Mouse (Mus musculus) forebrain, embryonic 13.5 days (tissue): ENCODE data around the gene Slc6a2. TPM values are rescaled to one million over a fixed set of nuclear protein-coding genes. Genes with fewer than 3 reads are reported as not detected.

Experiments
- ATAC-seq: fragments of 200-750 bp; cut with Nextera tagmentation; 2 replicates; pipeline ENCODE4 v1.8.0; 2017
- H3K27ac ChIP-seq: fragments of 300-500 bp; sonication (generic); 2 replicates; pipeline ENCODE4 v1.5.1; 2015; ENCODE audit warnings: inconsistent platforms, mild to moderate bottlenecking, moderate library complexity
- H3K27me3 ChIP-seq: fragments of 300-500 bp; sonication (generic); 2 replicates; pipeline ENCODE4 v1.6.1; 2015; ENCODE audit warnings: mild to moderate bottlenecking, inconsistent platforms
- H3K36me3 ChIP-seq: fragments of 300-500 bp; sonication (generic); 2 replicates; pipeline ENCODE4 v1.6.1; 2015; ENCODE audit warnings: mild to moderate bottlenecking, inconsistent platforms; ENCODE audit not compliant: poor library complexity, severe bottlenecking
- H3K4me1 ChIP-seq: fragments of 300-500 bp; sonication (generic); 2 replicates; pipeline ENCODE4 v1.6.1; 2015; ENCODE audit warnings: inconsistent platforms
- H3K4me2 ChIP-seq: fragments of 300-500 bp; sonication (generic); 2 replicates; pipeline ENCODE4 v1.6.1; 2015; ENCODE audit warnings: inconsistent platforms, mild to moderate bottlenecking, moderate library complexity
- H3K4me3 ChIP-seq: fragments of 300-500 bp; sonication (generic); 2 replicates; pipeline ENCODE4 v1.5.1; 2015; ENCODE audit warnings: mild to moderate bottlenecking, inconsistent platforms
- H3K9ac ChIP-seq: fragments of 300-500 bp; sonication (generic); 2 replicates; pipeline ENCODE4 v1.6.1; 2015; ENCODE audit warnings: mild to moderate bottlenecking, inconsistent platforms
- H3K9me3 ChIP-seq: fragments of 300-500 bp; sonication (generic); replicated peaks from 2 replicates; pipeline ENCODE4 v1.6.1; 2016; ENCODE audit warnings: inconsistent platforms
- WGBS: fragments of 180-500 bp; shearing (Covaris S2); methylation state at CpG from one replicate; pipeline ENCODE4 v1.1.7; 2015; 5-methylcytosine and 5-hydroxymethylcytosine counted together
- polyA plus RNA-seq: library from polyadenylated mRNA; unstranded; fragments of >200 nt; fragmentation: Nextera tagmentation; extraction: Ambion mirVana; gene quantifications from 2 replicates; pipeline ENCODE4 v1.2.1, GENCODE M21; 2015

The Slc6a2 gene
- polyA plus RNA-seq, 1 experiment from 2014 or later, result not detected

DNA sequence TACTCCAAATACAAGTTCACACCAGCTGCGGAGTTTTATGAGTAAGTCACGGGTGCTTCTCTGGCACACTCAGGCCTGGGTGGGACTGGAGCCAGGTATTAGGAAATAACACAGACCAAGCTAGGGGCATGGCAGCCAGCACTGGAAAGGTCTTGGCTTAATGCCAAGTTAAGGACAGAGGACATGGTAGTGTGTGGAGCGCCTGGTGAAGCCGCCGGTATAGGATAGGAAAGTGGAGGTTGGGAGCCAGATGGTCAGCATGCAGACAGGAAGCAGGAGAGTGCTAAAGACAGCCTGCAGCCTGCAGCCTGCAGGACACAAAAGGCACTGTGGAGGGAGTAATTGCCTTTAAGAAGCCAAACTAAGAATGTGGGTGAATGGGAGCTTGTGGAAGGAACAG lies 13.1 kb downstream of the Slc6a2 start:
- Histone ChIP-seq H3K4me3 (no peak overlapping the region), H3K27me3 (no peaks in the 10 kb centered on the region), H3K36me3 (no peaks in the 10 kb centered on the region), H3K9me3 (no peaks in the 10 kb centered on the region), H3K4me2 (no peak overlapping the region), H3K4me1 (peaks cover 5% of the 10 kb centered on the region; the same call in 1 of the 2 replicates), H3K27ac (no peak overlapping the region), H3K9ac (no peak overlapping the region)
- WGBS, result 74% methylated on average over 5 of the region's 5 CpGs
- peak; percentile 38; the same call in 1 of the 2 replicates for ATAC-seq

DNA sequence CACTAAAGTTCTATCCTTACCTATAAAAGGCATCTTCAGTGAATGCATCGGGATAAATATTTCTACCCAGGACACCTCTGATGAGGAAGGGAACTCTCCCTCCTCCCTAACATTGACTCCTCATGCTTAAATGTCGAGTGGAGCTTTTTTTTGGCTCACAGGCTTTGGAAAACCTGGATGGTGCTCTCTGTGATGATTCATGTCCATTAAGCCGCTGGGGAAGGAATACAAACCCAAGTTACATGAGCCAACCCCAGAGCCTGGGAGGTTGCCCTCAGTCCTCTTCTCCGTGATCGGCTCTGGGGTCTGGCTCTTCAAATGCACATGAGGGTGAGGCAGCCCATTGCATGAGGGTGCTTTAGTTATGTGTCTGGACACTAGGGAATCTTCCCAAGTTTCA lies 16.8 kb downstream of the Slc6a2 start:
- peaks cover 5% of the 10 kb centered on the region; the same call in 1 of the 2 replicates for H3K4me1 ChIP-seq
- 94% methylated on average over 5 of the region's 5 CpGs for WGBS
- H3K4me3 ChIP-seq, result no peak overlapping the region
- H3K9ac ChIP-seq, result no peak overlapping the region
- no peaks in the 10 kb centered on the region for H3K9me3 ChIP-seq
- H3K4me2 ChIP-seq, result no peak overlapping the region
- H3K36me3 ChIP-seq, result no peaks in the 10 kb centered on the region
- H3K27ac ChIP-seq, result no peak overlapping the region
- H3K27me3 ChIP-seq, result 0 out of 2 replicates have a peak, but pooled peaks cover 3% of the 10 kb centered on the region
- ATAC-seq, result no peak

GRCm38 (mm10) chr8:92982491-92982890 lies 22.6 kb downstream of the Slc6a2 start:
- Histone ChIP-seq H3K4me3 (no peak overlapping the region), H3K9ac (no peak overlapping the region), H3K9me3 (no peaks in the 10 kb centered on the region), H3K36me3 (no peaks in the 10 kb centered on the region), H3K27me3 (0 out of 2 replicates have a peak, but pooled peaks cover 3% of the 10 kb centered on the region), H3K4me1 (no peaks in the 10 kb centered on the region), H3K4me2 (no peak overlapping the region), H3K27ac (no peak overlapping the region)
- 81% methylated on average over 3 of the region's 3 CpGs for WGBS
- no peak for ATAC-seq

DNA sequence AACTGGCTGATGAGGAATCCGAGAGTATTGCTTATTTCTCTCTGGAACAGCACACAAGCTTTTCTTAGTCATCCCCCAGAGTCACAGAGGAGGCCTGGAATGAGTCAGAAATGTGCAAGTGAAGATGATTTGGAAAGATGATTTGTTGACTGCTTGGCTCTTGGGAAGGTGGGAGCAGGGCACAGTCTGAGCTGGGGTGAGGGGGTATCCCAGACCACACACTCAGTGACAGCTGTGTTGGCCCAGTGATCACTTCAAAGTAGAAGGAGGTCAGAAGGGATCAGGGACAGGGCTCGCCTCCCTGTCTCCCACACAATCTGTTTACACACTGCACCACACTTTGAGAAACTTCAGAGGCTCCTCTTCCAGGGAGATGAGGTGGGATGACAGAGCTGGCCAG lies 24.5 kb downstream of the Slc6a2 start:
- H3K4me2 ChIP-seq, result no peak overlapping the region
- WGBS, result 68% methylated on average over 2 of the region's 2 CpGs
- no peaks in the 10 kb centered on the region for H3K4me1 ChIP-seq
- H3K9ac ChIP-seq, result no peak overlapping the region
- H3K27me3 ChIP-seq, result 0 out of 2 replicates have a peak, but pooled peaks cover 3% of the 10 kb centered on the region
- no peaks in the 10 kb centered on the region for H3K36me3 ChIP-seq
- no peaks in the 10 kb centered on the region for H3K9me3 ChIP-seq
- no peak overlapping the region for H3K4me3 ChIP-seq
- no peak for ATAC-seq
- H3K27ac ChIP-seq, result no peak overlapping the region

GRCm38 (mm10) chr8:92996840-92997239 lies 37.0 kb downstream of the Slc6a2 start:
- no peaks in the 10 kb centered on the region for H3K4me1 ChIP-seq
- H3K27me3 ChIP-seq, result 0 out of 2 replicates have a peak, but pooled peaks cover 3% of the 10 kb centered on the region
- no peak overlapping the region for H3K4me2 ChIP-seq
- ATAC-seq, result no peak
- H3K4me3 ChIP-seq, result no peak overlapping the region
- H3K9me3 ChIP-seq, result no peaks in the 10 kb centered on the region
- H3K9ac ChIP-seq, result no peak overlapping the region
- no peak overlapping the region for H3K27ac ChIP-seq
- 36% methylated on average over 5 of the region's 5 CpGs for WGBS
- H3K36me3 ChIP-seq, result no peaks in the 10 kb centered on the region

DNA sequence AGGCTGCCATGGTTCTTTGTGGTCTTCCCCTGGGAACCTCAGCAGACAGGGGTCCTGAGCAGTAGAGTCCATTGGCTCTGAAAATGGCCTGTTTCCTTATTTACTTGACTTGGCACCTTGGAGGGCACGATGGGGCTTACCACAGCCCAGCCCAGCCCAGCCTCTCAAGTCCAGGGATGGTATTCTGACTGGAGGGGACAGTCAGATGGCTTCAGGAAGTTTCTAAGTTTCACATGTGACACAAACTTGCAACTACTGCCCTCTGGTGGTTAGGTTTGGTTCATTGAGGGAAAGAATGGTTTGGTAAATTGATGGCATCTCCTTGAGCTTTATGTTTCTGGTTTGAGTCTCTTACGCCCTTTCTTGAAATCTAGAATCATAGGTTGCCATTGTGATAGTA lies 38.7 kb downstream of the Slc6a2 start:
- Histone ChIP-seq H3K27ac (no peak overlapping the region), H3K9ac (no peak overlapping the region), H3K36me3 (no peaks in the 10 kb centered on the region), H3K9me3 (no peaks in the 10 kb centered on the region), H3K27me3 (0 out of 2 replicates have a peak, but pooled peaks cover 3% of the 10 kb centered on the region), H3K4me2 (no peak overlapping the region), H3K4me3 (no peak overlapping the region), H3K4me1 (no peaks in the 10 kb centered on the region)
- ATAC-seq, result peak; percentile 48; the same call in 1 of the 2 replicates
- WGBS, result 41% methylated on average over 2 of the region's 2 CpGs

GRCm38 (mm10) chr8:93010286-93010685 lies 50.4 kb downstream of the Slc6a2 start:
- Histone ChIP-seq H3K36me3 (no peaks in the 10 kb centered on the region), H3K4me3 (no peak overlapping the region), H3K4me1 (no peaks in the 10 kb centered on the region), H3K9ac (no peak overlapping the region), H3K27ac (no peak overlapping the region), H3K27me3 (no peaks in the 10 kb centered on the region; the same call in 1 of the 2 replicates), H3K4me2 (no peak overlapping the region), H3K9me3 (no peaks in the 10 kb centered on the region)
- ATAC-seq, result 0 out of 2 replicates have a peak, but pooled peaks have one; percentile 8
- WGBS, result 35% methylated on average over 5 of the region's 5 CpGs

GRCm38 (mm10) chr8:93011439-93011838 lies 51.6 kb downstream of the Slc6a2 start:
- H3K4me3 ChIP-seq, result no peak overlapping the region
- no peak overlapping the region for H3K9ac ChIP-seq
- no peak overlapping the region for H3K27ac ChIP-seq
- no peaks in the 10 kb centered on the region; the same call in 1 of the 2 replicates for H3K27me3 ChIP-seq
- no peaks in the 10 kb centered on the region for H3K9me3 ChIP-seq
- WGBS, result 11% methylated on average over 9 of the region's 9 CpGs
- H3K4me2 ChIP-seq, result no peak overlapping the region
- peak; percentile 88 for ATAC-seq
- no peaks in the 10 kb centered on the region for H3K36me3 ChIP-seq
- H3K4me1 ChIP-seq, result no peaks in the 10 kb centered on the region

DNA sequence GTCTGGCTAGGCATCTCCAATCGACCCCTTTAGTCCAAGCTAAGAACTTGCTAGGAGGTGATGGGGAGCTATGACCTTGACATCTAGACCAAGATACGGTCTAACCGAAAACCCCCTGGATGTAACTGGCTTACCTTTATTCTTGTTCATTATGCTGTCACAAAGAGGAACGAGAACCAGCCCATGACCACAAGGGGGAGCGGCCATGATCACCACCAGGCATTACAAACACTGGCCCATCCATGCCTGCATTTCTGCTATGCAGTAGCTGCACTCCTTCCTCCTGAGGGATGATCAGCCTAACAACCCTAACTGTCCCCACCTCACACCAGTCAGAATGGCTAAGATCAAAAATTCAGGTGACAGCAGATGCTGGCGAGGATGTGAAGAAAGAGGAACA lies 52.3 kb downstream of the Slc6a2 start:
- H3K9me3 ChIP-seq, result no peaks in the 10 kb centered on the region
- H3K4me2 ChIP-seq, result no peak overlapping the region
- ATAC-seq, result no peak
- 74% methylated on average over 6 of the region's 6 CpGs for WGBS
- H3K4me3 ChIP-seq, result no peak overlapping the region
- no peaks in the 10 kb centered on the region for H3K27me3 ChIP-seq
- no peak overlapping the region for H3K27ac ChIP-seq
- H3K9ac ChIP-seq, result no peak overlapping the region
- no peaks in the 10 kb centered on the region for H3K4me1 ChIP-seq
- H3K36me3 ChIP-seq, result no peaks in the 10 kb centered on the region

DNA sequence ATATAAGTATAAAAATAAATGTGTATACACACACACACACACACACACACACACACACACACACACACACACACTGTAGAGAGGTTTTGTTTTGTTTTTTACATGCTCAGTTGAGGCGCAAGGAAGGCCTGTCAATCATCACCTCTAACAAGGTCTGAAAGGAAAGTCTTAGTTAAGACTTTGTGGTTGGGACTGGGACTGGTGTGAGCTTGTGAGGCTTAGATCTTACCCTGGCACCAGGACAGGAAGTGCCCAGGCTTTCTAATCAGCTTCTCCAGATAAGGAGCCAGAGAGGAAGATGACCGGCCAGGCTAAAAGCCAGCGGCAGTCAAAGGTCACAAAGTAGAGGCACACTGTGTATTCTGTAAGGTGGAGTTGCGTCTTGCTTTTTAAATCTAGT lies 54.4 kb downstream of the Slc6a2 start:
- no peak for ATAC-seq
- H3K4me3 ChIP-seq, result no peak overlapping the region
- WGBS, result 90% methylated on average over 4 of the region's 4 CpGs
- no peak overlapping the region for H3K9ac ChIP-seq
- no peaks in the 10 kb centered on the region for H3K4me1 ChIP-seq
- H3K9me3 ChIP-seq, result no peaks in the 10 kb centered on the region
- H3K4me2 ChIP-seq, result no peak overlapping the region
- H3K27ac ChIP-seq, result no peak overlapping the region
- H3K36me3 ChIP-seq, result no peaks in the 10 kb centered on the region
- H3K27me3 ChIP-seq, result no peaks in the 10 kb centered on the region

DNA sequence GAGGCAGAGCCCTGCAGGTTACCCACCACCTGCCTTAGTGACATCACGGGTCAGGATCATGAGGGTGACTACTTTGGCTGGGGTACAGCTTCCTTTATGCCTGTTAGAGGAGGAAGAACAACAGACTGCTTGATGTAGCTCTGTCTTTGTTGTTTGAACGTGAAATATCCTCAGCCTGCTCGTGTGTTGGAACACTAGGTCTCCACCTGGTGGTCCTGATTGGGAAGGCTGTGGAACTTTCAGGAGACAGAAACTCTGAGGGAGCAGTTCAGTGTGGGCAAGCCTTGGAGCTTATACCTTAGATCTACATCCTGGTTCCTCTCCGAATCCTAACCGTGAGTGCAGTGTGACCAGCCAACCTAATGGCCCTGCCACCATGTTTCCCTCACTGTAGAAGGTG lies 61.9 kb downstream of the Slc6a2 start:
- Histone ChIP-seq H3K4me3 (no peak overlapping the region), H3K4me2 (no peak overlapping the region), H3K27ac (no peak overlapping the region), H3K36me3 (no peaks in the 10 kb centered on the region), H3K27me3 (no peaks in the 10 kb centered on the region), H3K9me3 (no peaks in the 10 kb centered on the region), H3K9ac (no peak overlapping the region), H3K4me1 (no peaks in the 10 kb centered on the region)
- 77% methylated on average over 5 of the region's 5 CpGs for WGBS
- ATAC-seq, result no peak

DNA sequence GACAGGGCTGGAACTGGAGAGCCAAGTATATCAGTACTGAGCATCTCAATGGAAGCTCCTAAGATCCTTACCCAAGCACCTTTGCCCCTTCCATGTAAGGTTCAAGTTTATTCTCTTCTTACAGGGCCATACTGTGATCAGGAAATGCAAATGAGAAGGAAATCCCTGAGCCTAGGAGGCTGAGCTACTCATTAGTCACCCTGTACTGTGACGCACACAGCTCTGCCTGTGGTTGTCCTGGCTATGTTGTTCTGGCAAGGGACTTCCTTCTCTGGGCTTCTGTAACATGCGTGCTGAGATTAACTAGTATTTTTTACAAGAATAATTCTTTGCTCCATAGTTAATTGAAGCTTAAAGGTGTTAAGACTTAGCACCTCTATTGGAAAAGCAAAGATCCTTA lies 70.8 kb downstream of the Slc6a2 start:
- Histone ChIP-seq H3K4me1 (no peaks in the 10 kb centered on the region), H3K9me3 (no peaks in the 10 kb centered on the region), H3K4me3 (no peak overlapping the region), H3K27me3 (no peaks in the 10 kb centered on the region), H3K36me3 (no peaks in the 10 kb centered on the region), H3K4me2 (no peak overlapping the region), H3K27ac (no peak overlapping the region), H3K9ac (no peak overlapping the region)
- ATAC-seq, result no peak
- WGBS, result 77% methylated on average over 2 of the region's 2 CpGs

DNA sequence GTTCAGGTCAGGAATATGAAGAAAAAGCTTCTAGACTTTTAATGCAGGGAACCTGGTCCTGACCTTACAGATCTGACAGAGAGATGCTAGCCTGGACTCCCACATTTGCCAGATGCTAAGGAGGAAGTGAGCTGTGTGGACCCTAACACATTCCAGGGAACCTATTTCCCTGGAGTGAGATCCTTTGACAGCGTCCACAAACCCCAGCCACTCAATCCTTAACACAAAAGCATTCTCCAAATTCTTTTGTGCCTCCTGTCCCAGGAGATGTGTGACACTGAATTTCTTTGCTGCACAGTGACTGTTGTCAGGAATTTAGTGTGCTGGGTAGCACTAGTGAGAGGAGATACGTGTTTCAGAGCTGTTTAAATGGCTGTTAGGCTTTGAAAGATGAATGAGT lies 79.0 kb downstream of the Slc6a2 start:
- no peak overlapping the region for H3K9ac ChIP-seq
- no peaks in the 10 kb centered on the region for H3K36me3 ChIP-seq
- WGBS, result 8% methylated on average over 2 of the region's 2 CpGs
- no peak overlapping the region for H3K4me2 ChIP-seq
- no peak for ATAC-seq
- H3K4me1 ChIP-seq, result no peaks in the 10 kb centered on the region
- no peak overlapping the region for H3K4me3 ChIP-seq
- no peaks in the 10 kb centered on the region for H3K27me3 ChIP-seq
- no peak overlapping the region for H3K27ac ChIP-seq
- H3K9me3 ChIP-seq, result no peaks in the 10 kb centered on the region
